Mouse (Mus musculus) embryonic facial prominence, embryonic 12.5 days (tissue): Measurements from ENCODE around the gene Gm43552. TPM values are rescaled to one million over a fixed set of nuclear protein-coding genes. Genes with fewer than 3 reads are reported as not detected.

Source experiments
- ATAC-seq: fragments of 200-750 bp; cut with Nextera tagmentation; 2 replicates; pipeline ENCODE4 v1.8.0; 2017; ENCODE audit not compliant: insufficient number of reproducible peaks, insufficient read depth, low FRiP score, low TSS enrichment
- H3K27ac ChIP-seq: fragments of 300-500 bp; sonication (generic); 2 replicates; pipeline ENCODE4 v1.5.1; 2016; ENCODE audit warnings: mild to moderate bottlenecking
- H3K27me3 ChIP-seq: fragments of 300-500 bp; sonication (generic); 2 replicates; pipeline ENCODE4 v1.6.1; 2016; ENCODE audit warnings: mild to moderate bottlenecking, moderate library complexity
- H3K36me3 ChIP-seq: fragments of 300-500 bp; sonication (generic); 2 replicates; pipeline ENCODE4 v1.6.1; 2016; ENCODE audit warnings: mild to moderate bottlenecking
- H3K4me1 ChIP-seq: fragments of 300-500 bp; sonication (generic); 2 replicates; pipeline ENCODE4 v1.6.1; 2016
- H3K4me2 ChIP-seq: fragments of 300-500 bp; sonication (generic); replicated peaks from 2 replicates; pipeline ENCODE4 v1.6.1; 2016; ENCODE audit warnings: mild to moderate bottlenecking, moderate library complexity
- H3K4me3 ChIP-seq: fragments of 300-500 bp; sonication (generic); 2 replicates; pipeline ENCODE4 v1.5.1; 2016; ENCODE audit warnings: mild to moderate bottlenecking
- H3K9ac ChIP-seq: fragments of 300-500 bp; sonication (generic); 2 replicates; pipeline ENCODE4 v1.6.1; 2016; ENCODE audit warnings: mild to moderate bottlenecking, moderate library complexity
- H3K9me3 ChIP-seq: fragments of 300-500 bp; sonication (generic); 2 replicates; pipeline ENCODE4 v1.6.1; 2016; ENCODE audit warnings: mild to moderate bottlenecking, moderate library complexity
- WGBS: fragments of 180-500 bp; shearing (Covaris S2); methylation state at CpG from one replicate; pipeline ENCODE4 v1.1.7; 2016; 5-methylcytosine and 5-hydroxymethylcytosine counted together
- polyA plus RNA-seq: library from polyadenylated mRNA; unstranded; fragments of >200 nt; fragmentation: Nextera tagmentation; extraction: Ambion mirVana; gene quantifications from 2 replicates; pipeline ENCODE4 v1.2.1, GENCODE M21; 2016

Gm43552 gene
- polyA plus RNA-seq, 1 experiment from 2014 or later: not detected

GRCm38 (mm10) chr5:65394425-65394824 is 98.2 kb downstream of the Gm43552 start:
- Histone ChIP-seq H3K9me3 (no peaks in the 10 kb centered on the region), H3K4me2 (no peak overlapping the region), H3K9ac (no peak overlapping the region), H3K27ac (no peak overlapping the region), H3K27me3 (no peaks in the 10 kb centered on the region), H3K4me1 (peaks cover 9% of the 10 kb centered on the region), H3K36me3 (peaks cover 44% of the 10 kb centered on the region), H3K4me3 (no peak overlapping the region)
- 87% methylated on average over 7 of the region's 7 CpGs for WGBS
- no peak for ATAC-seq

GRCm38 (mm10) chr5:65391753-65392152 is 100.9 kb downstream of the Gm43552 start:
- Histone ChIP-seq H3K36me3 (peaks cover 53% of the 10 kb centered on the region), H3K4me1 (peaks cover 10% of the 10 kb centered on the region), H3K9ac (peak overlapping the region; percentile 99), H3K27me3 (no peaks in the 10 kb centered on the region), H3K4me2 (peak overlapping the region; percentile 60), H3K27ac (peak overlapping the region; percentile 92), H3K9me3 (no peaks in the 10 kb centered on the region), H3K4me3 (peak overlapping the region; percentile 99)
- no peak for ATAC-seq
- 4% methylated on average over 12 of the region's 12 CpGs for WGBS

GRCm38 (mm10) chr5:65390648-65391644 is 101.7 kb downstream of the Gm43552 start, which contains the start of the genes Rpl9 and Lias:
Gene Rpl9, minus strand, starts transcription at chr5:65391444.
Gene Lias, plus strand, starts transcription at chr5:65391497.
- under 1% methylated on average over 83 of the region's 83 CpGs for WGBS
- H3K4me3 ChIP-seq: peak within 1 kb of the TSS; percentile 99
- peak; percentile 91 for ATAC-seq
- peak within 1 kb of the TSS; percentile 92 for H3K27ac ChIP-seq
- no peaks in the 10 kb centered on the region for H3K9me3 ChIP-seq
- H3K9ac ChIP-seq: peak within 1 kb of the TSS; percentile 99
- no peaks in the 10 kb centered on the region for H3K27me3 ChIP-seq
- H3K4me2 ChIP-seq: peak within 1 kb of the TSS; percentile 88
- H3K4me1 ChIP-seq: peaks cover 10% of the 10 kb centered on the region
- H3K36me3 ChIP-seq: peaks cover 45% of the 10 kb centered on the region

DNA sequence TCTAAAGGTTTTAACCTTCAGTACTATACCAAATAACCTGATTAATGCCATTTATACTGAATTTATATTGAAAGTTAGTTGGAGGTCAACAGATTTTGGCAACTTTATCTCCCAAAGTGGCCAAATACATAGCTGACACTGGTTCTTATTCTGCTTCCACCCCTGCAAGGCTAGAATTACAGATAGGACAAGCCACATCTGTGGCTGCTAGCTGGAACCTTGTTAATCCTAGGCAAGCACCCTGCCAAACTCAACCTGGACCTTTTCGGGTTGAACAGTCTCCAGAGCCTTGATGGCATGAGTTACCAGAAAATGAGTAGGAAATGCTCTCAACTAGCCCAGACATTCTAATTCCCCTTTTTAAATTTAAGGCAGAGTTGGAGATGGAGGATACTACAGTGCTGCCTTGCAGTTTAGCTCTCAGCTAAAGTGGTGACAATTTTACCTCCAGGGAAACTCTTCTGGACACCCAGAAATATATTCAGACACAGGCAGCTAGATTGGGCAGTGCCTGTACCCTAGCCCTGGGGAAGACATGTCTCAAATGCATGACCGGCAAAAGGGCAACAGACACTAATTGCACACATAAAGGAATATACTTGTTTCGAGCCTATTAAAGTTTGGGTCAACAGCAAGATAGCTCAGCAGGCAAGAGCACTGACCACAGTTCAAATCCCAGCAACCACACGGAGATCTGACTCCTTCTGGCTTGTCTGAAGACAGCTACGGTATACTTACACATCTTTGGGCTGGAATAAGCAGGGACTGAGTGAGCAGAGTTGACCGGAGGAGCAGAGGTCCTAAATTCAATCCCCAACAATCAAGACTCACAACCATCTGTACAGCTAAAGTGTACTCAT is 105.4 kb downstream of the Gm43552 start:
- Histone ChIP-seq H3K27me3 (no peaks in the 10 kb centered on the region), H3K36me3 (peaks cover 35% of the 10 kb centered on the region), H3K4me1 (peaks cover 10% of the 10 kb centered on the region), H3K9ac (no peak overlapping the region), H3K4me3 (no peak overlapping the region), H3K9me3 (no peaks in the 10 kb centered on the region), H3K4me2 (no peak overlapping the region), H3K27ac (no peak overlapping the region)
- ATAC-seq: no peak
- WGBS: 79% methylated on average over 6 of the region's 6 CpGs

- 61% methylated on average over 2 of the region's 2 CpGs for WGBS
- H3K36me3 ChIP-seq: peaks cover 35% of the 10 kb centered on the region
- H3K9ac ChIP-seq: no peak overlapping the region
- H3K27ac ChIP-seq: no peak overlapping the region
- no peaks in the 10 kb centered on the region for H3K27me3 ChIP-seq
- no peak overlapping the region for H3K4me3 ChIP-seq
- no peaks in the 10 kb centered on the region for H3K9me3 ChIP-seq
- H3K4me1 ChIP-seq: peaks cover 10% of the 10 kb centered on the region
- H3K4me2 ChIP-seq: no peak overlapping the region
- no peak for ATAC-seq
These were observed 106.9 kb downstream of the Gm43552 start for GRCm38 (mm10) chr5:65385704-65386103.

Other genes with a start within 250 kb of the Gm43552 start
- 104 and 113 TPM in 2 replicates for gene Rfc1, start 157.2 kb downstream of the Gm43552 start, polyA plus RNA-seq
- 0.10 and 0.15 TPM in 2 replicates for gene Klb, start 144.5 kb downstream of the Gm43552 start, polyA plus RNA-seq
- 958 and 993 TPM in 2 replicates for gene Rpl9, start 101.4 kb downstream of the Gm43552 start, polyA plus RNA-seq
- gene Lias, start 101.3 kb downstream of the Gm43552 start, polyA plus RNA-seq: 62.3 and 66.6 TPM in 2 replicates
- gene Ugdh, start 56.9 kb downstream of the Gm43552 start, polyA plus RNA-seq: 146 and 147 TPM in 2 replicates
- 108 and 111 TPM in 2 replicates for gene Smim14, start 44.4 kb upstream of the Gm43552 start, polyA plus RNA-seq
- 201 and 206 TPM in 2 replicates for gene Ube2k, start 44.4 kb upstream of the Gm43552 start, polyA plus RNA-seq
- 106 and 111 TPM in 2 replicates for gene Pds5a, start 205.4 kb upstream of the Gm43552 start, polyA plus RNA-seq